Mouse (Mus musculus) thymus, adult 2 months (tissue): ENCODE measurements around the gene Pcna. TPM values are rescaled to one million over a fixed set of nuclear protein-coding genes. Genes with fewer than 3 reads are reported as not detected.
A peak's percentile ranks its signal among the peaks of the same experiment; 100 is the strongest.

Source experiments
- DNase-seq: peaks from one replicate; pipeline ENCODE4 v3.0.0; 2021
- H3K27ac ChIP-seq: fragments of 200-500 bp; 2 replicates; pipeline ENCODE4 v1.5.1; 2012; ENCODE audit warnings: low read length, control low read depth; ENCODE audit not compliant: control insufficient read depth, insufficient read depth
- H3K27me3 ChIP-seq: fragments of 200-500 bp; 2 replicates; pipeline ENCODE4 v1.6.1; 2012; ENCODE audit warnings: mild to moderate bottlenecking, low read length, moderate library complexity, mixed read lengths; ENCODE audit not compliant: control insufficient read depth, insufficient read depth
- H3K36me3 ChIP-seq: fragments of 200-500 bp; 2 replicates; pipeline ENCODE4 v1.6.1; 2012; ENCODE audit warnings: mild to moderate bottlenecking, low read length, moderate library complexity; ENCODE audit not compliant: control insufficient read depth, insufficient read depth
- H3K4me1 ChIP-seq: fragments of 200-500 bp; replicated peaks from 2 replicates; pipeline ENCODE4 v1.6.1; 2012; ENCODE audit warnings: low read length; ENCODE audit not compliant: control insufficient read depth, insufficient read depth
- H3K4me3 ChIP-seq: fragments of 200-500 bp; 2 replicates; pipeline ENCODE4 v1.5.1; 2012; ENCODE audit warnings: mild to moderate bottlenecking, low read length, control low read depth, moderate library complexity; ENCODE audit not compliant: control insufficient read depth, insufficient read depth
- CTCF ChIP-seq: fragments of 200-500 bp; IDR thresholded peaks from 2 replicates; pipeline ENCODE4 v1.5.1; 2012; ENCODE audit warnings: mild to moderate bottlenecking, control low read depth, low read length, moderate library complexity, borderline replicate concordance; ENCODE audit not compliant: control insufficient read depth, poor library complexity, insufficient read depth; ENCODE audit errors: extremely low read depth
- POLR2A ChIP-seq: fragments of 200-500 bp; IDR thresholded peaks from 2 replicates; pipeline ENCODE4 v1.6.1; 2012; ENCODE audit warnings: mild to moderate bottlenecking, low read length, control low read depth, moderate library complexity; ENCODE audit not compliant: control insufficient read depth, poor library complexity, insufficient read depth; ENCODE audit errors: extremely low read depth
- WGBS: fragments of 180-500 bp; shearing (Covaris S2); methylation state at CpG from one replicate; pipeline ENCODE4 v1.1.7; 2018; 5-methylcytosine and 5-hydroxymethylcytosine counted together
- polyA plus RNA-seq: library from polyadenylated mRNA; depleted of rRNA; stranded (reverse); fragments of >200 nt; gene quantifications from 2 replicates; pipeline ENCODE4 v1.2.3, GENCODE M21; 2012

Gene Pcna
- polyA plus RNA-seq, 1 experiment: 382 TPM

DNA sequence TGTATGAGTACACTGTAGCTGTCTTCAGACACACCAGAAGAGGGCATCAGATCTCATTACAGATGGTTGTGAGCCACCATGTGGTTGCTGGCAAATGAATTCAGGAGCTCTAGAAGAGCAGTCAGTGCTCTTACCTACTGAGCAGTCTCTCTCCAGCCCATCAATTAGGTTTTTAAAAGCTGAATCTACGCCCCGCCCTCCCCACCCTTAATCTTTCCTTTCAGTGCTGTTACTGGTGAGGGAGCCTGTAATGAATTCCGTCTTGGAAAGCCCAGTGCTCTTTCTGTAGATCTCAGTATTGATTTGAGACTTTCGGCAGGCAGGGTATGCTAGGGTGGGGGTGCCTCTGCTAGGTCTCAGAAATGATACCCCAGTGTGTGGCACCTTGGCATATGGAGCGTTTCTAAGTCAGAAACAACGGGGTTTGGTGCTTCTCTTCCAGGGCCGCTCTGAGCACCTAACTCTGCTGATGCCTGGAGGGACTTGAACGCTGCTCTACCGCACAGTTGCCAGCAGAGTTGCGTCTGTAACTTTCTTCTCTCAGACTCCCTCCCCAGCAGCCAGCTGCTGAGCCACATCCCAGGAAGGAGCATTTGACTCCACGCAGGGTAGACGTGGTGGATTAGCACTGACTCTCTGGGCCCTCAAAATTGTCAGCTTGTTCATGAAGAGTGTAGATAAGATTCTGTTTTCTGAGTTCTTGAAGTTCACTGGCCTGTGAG is 29.5 kb upstream of the Pcna start:
- H3K27ac ChIP-seq: no peak overlapping the region
- whole genome bisulfite sequencing: 70% methylated on average over 12 of the region's 12 CpGs
- no peak overlapping the region for H3K4me3 ChIP-seq
- peaks cover 39% of the 10 kb centered on the region for H3K4me1 ChIP-seq
- no peaks in the 10 kb centered on the region for H3K36me3 ChIP-seq
- no peak for DNase-seq
- TF ChIP-seq POLR2A: no peak
- TF ChIP-seq CTCF: no peak
- H3K27me3 ChIP-seq: no peaks in the 10 kb centered on the region

DNA sequence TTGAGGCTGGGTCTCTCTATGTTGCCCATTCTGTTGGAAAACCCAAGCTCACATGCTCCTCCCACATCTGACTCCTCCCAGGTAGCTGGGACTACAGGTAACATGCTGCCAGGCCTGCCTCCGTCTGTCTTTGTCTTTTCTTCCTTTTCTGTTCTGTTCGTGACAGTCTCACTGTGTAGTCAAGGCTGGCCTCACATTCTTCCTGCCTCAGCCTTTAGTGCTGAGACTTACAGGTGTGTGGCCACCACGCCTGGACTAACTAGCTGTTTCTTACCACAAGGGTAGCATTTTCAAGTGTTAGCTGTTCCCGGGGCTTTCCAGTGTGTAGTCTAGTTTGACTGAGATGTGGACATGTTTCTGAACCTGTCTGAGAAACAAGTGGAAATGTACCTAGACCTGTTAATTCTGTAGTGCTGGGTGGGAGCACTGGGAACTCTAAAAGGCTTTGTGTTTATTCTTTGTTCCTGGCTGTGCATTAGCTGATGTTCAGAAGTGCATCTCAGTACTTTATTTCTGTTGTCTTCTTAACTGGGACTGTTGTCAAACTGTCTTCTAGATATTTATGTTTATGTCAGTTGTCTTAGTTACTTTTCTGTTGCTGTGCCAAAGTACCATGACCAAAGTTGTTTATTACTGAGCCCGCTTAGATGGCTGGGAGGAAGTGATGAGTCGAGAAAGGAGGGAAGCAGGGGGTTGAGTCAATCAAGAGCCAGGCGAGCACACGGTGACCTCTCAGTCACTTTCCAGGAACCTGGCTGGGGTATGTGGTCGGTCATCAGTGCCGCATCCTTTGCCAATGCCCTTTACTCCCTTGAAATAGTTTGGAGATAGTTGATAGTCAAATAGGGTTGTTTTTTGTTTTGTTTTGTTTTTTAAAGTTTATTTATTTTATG is 28.7 kb upstream of the Pcna start:
- Histone ChIP-seq H3K27ac (peak overlapping the region; percentile 25; the same call in 1 of the 2 replicates), H3K4me1 (peaks cover 39% of the 10 kb centered on the region), H3K4me3 (no peak overlapping the region), H3K27me3 (no peaks in the 10 kb centered on the region), H3K36me3 (no peaks in the 10 kb centered on the region)
- TF ChIP-seq POLR2A: no peak
- TF ChIP-seq CTCF: no peak
- DNase-seq: no peak
- 44% methylated on average over 10 of the region's 10 CpGs for WGBS

DNA sequence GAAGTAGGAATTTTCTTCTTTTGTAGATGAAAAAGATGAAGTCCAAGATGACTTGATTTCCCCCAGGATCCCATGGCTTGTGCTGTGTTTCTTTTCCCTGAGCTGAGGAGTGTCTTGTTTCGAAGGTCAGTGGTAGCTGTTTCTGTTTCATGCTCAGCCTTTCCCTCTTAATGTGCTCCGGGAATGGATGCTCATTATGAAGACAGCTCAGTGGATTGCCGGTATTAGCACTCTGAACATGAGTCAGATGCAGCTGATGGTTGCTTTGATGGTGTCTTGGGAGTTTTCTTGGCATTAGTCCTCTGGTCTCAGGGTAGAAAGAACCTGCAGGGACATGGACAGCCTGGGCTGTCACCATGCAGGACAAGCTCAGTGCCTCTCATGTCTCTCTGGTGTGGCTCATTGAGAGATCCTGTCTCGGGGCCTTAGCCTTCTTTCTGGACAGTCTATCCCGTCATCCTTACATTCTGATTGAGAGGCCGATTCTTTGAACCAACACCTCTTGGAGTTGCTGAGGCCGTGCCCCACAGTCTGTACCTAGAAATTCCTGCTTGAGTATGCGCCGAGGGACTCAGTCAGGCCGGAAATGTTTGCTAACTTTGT is 27.5 kb upstream of the Pcna start:
- H3K27ac ChIP-seq: no peak overlapping the region
- no peak for TF ChIP-seq POLR2A
- no peak for TF ChIP-seq CTCF
- 93% methylated on average over 10 of the region's 10 CpGs for WGBS
- H3K36me3 ChIP-seq: no peaks in the 10 kb centered on the region
- no peak for DNase-seq
- H3K27me3 ChIP-seq: no peaks in the 10 kb centered on the region
- no peak overlapping the region for H3K4me3 ChIP-seq
- H3K4me1 ChIP-seq: peaks cover 41% of the 10 kb centered on the region

DNA sequence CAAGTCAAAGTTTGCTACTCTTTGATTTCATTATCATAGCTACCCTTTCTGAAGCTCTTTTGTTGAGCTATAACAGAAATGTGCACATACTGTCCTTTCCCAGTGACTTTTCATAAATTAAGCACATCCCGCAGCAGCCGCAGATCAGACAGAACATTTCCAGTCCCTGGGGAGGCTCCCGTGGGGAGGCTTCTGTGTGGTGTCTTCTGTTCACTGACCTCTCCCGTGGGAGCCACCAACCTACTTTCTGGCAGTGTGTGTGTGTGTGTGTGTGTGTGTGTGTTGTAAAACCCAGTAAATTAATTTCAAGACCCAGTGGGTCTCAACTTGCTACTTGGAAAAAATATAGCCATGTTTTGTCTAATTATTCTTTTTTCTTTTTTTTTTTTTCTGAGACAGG is 26.9 kb upstream of the Pcna start:
- H3K36me3 ChIP-seq: no peaks in the 10 kb centered on the region

DNA sequence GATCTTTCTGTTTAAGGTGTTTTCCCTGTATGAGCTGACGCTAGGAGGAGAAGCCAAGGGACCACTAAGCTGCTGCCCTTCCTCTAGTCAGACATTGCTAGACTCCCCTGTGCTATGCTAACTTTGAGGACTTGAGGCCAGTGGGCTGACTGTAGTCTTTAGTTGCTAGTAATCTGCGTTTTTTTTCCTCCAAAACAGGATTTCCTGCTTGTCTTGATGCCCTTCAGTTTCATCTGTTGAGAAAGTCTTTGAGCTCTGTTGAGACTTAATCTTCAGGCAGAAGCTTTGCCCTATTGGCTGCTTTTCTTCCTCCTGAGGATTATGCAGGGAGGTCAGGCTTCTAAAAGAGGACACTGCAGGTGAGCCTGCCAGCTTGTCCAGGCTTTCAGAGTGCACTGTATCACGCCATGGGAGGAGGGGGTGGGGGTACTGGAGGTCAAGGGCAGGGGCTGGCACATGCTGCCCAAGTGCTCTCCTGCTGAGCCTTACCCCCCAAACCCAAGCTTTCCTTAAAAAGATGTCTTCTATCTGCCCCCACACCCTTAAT is 26.3 kb upstream of the Pcna start:
- WGBS: 50% methylated on average over 3 of the region's 3 CpGs
- Histone ChIP-seq H3K4me3 (no peak overlapping the region), H3K27ac (no peak overlapping the region), H3K27me3 (no peaks in the 10 kb centered on the region), H3K36me3 (no peaks in the 10 kb centered on the region), H3K4me1 (peaks cover 34% of the 10 kb centered on the region)
- TF ChIP-seq CTCF: no peak
- no peak for TF ChIP-seq POLR2A
- DNase-seq: no peak

More for the DNA sequence above, 26.9 kb upstream of the Pcna start:
- H3K27me3 ChIP-seq: no peaks in the 10 kb centered on the region
- TF ChIP-seq CTCF (no peak), POLR2A (no peak)
- DNase-seq: no peak
- H3K27ac ChIP-seq: no peak overlapping the region
- WGBS: 89% methylated on average over 4 of the region's 4 CpGs
- no peak overlapping the region for H3K4me3 ChIP-seq
- peaks cover 39% of the 10 kb centered on the region for H3K4me1 ChIP-seq

DNA sequence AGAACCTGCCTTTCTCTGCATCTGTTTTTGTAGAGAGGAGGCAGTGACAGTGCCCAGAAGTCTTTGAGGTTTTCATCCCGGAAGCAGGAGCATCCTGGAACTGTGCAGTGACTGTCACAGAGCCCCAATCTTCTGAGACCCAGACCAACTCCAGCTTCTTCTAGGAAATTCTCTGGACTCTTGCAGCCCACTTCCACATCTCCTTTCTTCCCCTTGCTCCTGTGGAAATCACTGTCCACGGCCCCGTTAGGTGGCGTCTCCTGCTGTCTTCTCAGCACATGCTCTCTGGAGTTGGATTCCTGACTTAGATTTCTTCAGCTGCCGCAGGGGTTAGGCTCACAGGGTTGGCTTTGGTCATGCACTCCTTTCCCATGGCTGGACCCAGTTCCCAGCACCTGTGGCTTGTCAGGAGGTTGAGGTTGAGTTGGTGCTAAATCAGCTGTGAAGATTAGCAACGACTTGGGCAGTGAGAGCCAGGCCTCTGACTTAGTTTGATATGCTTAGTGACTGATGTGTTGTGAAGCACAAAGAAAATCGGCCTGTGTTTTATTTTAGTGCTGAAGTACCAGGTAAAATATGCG is 25.2 kb upstream of the Pcna start:
- H3K36me3 ChIP-seq: no peaks in the 10 kb centered on the region

More for the DNA sequence above, 25.2 kb upstream of the Pcna start:
- no peak for DNase-seq
- no peak for TF ChIP-seq CTCF
- no peak for TF ChIP-seq POLR2A
- no peak overlapping the region for H3K4me3 ChIP-seq
- H3K27ac ChIP-seq: no peak overlapping the region
- 85% methylated on average over 8 of the region's 8 CpGs for WGBS
- peaks cover 25% of the 10 kb centered on the region for H3K4me1 ChIP-seq
- H3K27me3 ChIP-seq: no peaks in the 10 kb centered on the region
